32 mouse cellular contexts compared by ENCODE assay signal in genomic region chr15:62625406-62625805, GRCm38 (mm10).
"Had no signal": no experiment of that assay in that cellular context is flagged by ENCODE, and none has a peak within 500 bp of the region (broad histone marks: within the 10 kb centered on the region; RNA-seq: fewer than 3 reads in every experiment).

No protein-coding gene starts in this region.

- H3K9me3 ChIP-seq: limb, embryonic 10.5 days; limb, embryonic 12.5 days; limb, embryonic 13.5 days; limb, embryonic 15.5 days; liver, embryonic 12.5 days; liver, embryonic 13.5 days; liver, embryonic 15.5 days; lung, embryonic 15.5 days; megakaryocyte, embryonic 14.5 days; midbrain, embryonic 10.5 days; midbrain, embryonic 12.5 days; midbrain, embryonic 13.5 days; midbrain, embryonic 15.5 days; neural tube, embryonic 12.5 days had no signal

- DNase-seq: left cerebral cortex, postnatal 4 days; liver; liver, embryonic 13.5 days; liver, postnatal 0 days; lung, adult 18-20 months; lung, adult 2 months; lung, embryonic 14.5 days; lung, postnatal 10 days; lung, postnatal 14 days; lung, postnatal 36 days; lung, postnatal 4 days; midbrain, embryonic 14.5 days had no signal

- H3K36me3 ChIP-seq: limb, embryonic 10.5 days; limb, embryonic 12.5 days; limb, embryonic 13.5 days; limb, embryonic 15.5 days; liver, embryonic 12.5 days; liver, embryonic 13.5 days; liver, embryonic 15.5 days; lung, embryonic 15.5 days; midbrain, embryonic 10.5 days; midbrain, embryonic 12.5 days; midbrain, embryonic 13.5 days; midbrain, embryonic 15.5 days; neural tube, embryonic 12.5 days had no signal

- H3K4me2 ChIP-seq: limb, embryonic 12.5 days; limb, embryonic 13.5 days; limb, embryonic 15.5 days; liver, embryonic 11.5 days; liver, embryonic 12.5 days; liver, embryonic 13.5 days; liver, embryonic 15.5 days; lung, embryonic 14.5 days; lung, embryonic 15.5 days; midbrain, embryonic 12.5 days; midbrain, embryonic 13.5 days; midbrain, embryonic 15.5 days; neural tube, embryonic 12.5 days had no signal

- H3K27ac ChIP-seq: left cerebral cortex, adult 2 months; limb, embryonic 10.5 days; limb, embryonic 12.5 days; limb, embryonic 13.5 days; limb, embryonic 15.5 days; liver, embryonic 12.5 days; liver, embryonic 13.5 days; liver, embryonic 14.5 days; liver, embryonic 15.5 days; lung, embryonic 15.5 days; macrophage; midbrain, embryonic 10.5 days; midbrain, embryonic 12.5 days; midbrain, embryonic 13.5 days; midbrain, embryonic 15.5 days; neural tube, embryonic 12.5 days had no signal

- ATAC-seq: liver, embryonic 12.5 days; liver, postnatal 0 days; lung, postnatal 0 days; midbrain, embryonic 13.5 days; midbrain, embryonic 15.5 days; midbrain, embryonic 16.5 days had no signal

- H3K9ac ChIP-seq: limb, embryonic 12.5 days; limb, embryonic 13.5 days; limb, embryonic 15.5 days; liver, embryonic 12.5 days; liver, embryonic 13.5 days; liver, embryonic 14.5 days; liver, embryonic 15.5 days; liver, postnatal 0 days; lung, embryonic 14.5 days; lung, embryonic 15.5 days; midbrain, embryonic 12.5 days; midbrain, embryonic 13.5 days; midbrain, embryonic 15.5 days; neural tube, embryonic 12.5 days had no signal

- H3K4me3 ChIP-seq: left cerebral cortex, adult 2 months; limb, embryonic 10.5 days; limb, embryonic 12.5 days; limb, embryonic 13.5 days; limb, embryonic 15.5 days; liver, embryonic 12.5 days; liver, embryonic 13.5 days; liver, embryonic 15.5 days; lung, embryonic 15.5 days; megakaryocyte, embryonic 14.5 days; midbrain, embryonic 10.5 days; midbrain, embryonic 12.5 days; midbrain, embryonic 13.5 days; midbrain, embryonic 15.5 days; myocyte; neural tube, embryonic 12.5 days had no signal

- H3K27me3 ChIP-seq: limb, embryonic 12.5 days; limb, embryonic 13.5 days; limb, embryonic 15.5 days; liver, embryonic 12.5 days; liver, embryonic 13.5 days; liver, embryonic 15.5 days; lung, embryonic 15.5 days; megakaryocyte, embryonic 14.5 days; midbrain, embryonic 12.5 days; midbrain, embryonic 13.5 days; midbrain, embryonic 15.5 days; neural tube, embryonic 12.5 days had no signal

- H3K4me1 ChIP-seq: limb, embryonic 10.5 days; limb, embryonic 12.5 days; limb, embryonic 13.5 days; limb, embryonic 15.5 days; liver, embryonic 12.5 days; liver, embryonic 13.5 days; liver, embryonic 15.5 days; lung, embryonic 15.5 days; megakaryocyte, embryonic 14.5 days; midbrain, embryonic 10.5 days; midbrain, embryonic 12.5 days; midbrain, embryonic 13.5 days; midbrain, embryonic 15.5 days; neural tube, embryonic 12.5 days had no signal
